ENCODE assay signal across 10 mouse cellular contexts in genomic region chr10:4112611-4113327, GRCm38 (mm10).
A peak's percentile ranks its signal among the peaks of the same experiment; 100 is the strongest.
DNase-seq lines count a peak whose midpoint lies in the region; ATAC-seq and TF ChIP-seq lines count a peak whose summit lies in the region.
"Had no signal": no experiment of that assay in that cellular context is flagged by ENCODE, and none has a peak within 500 bp of the region (broad histone marks: within the 10 kb centered on the region; RNA-seq: fewer than 3 reads in every experiment).

No protein-coding gene starts in this region.

- no peaks in the 10 kb centered on the region for H3K27me3 ChIP-seq in kidney, adult 2 months (replicated peaks; ENCODE audit: control insufficient read depth, insufficient read depth, low read length)
- no peaks in the 10 kb centered on the region for H3K27me3 ChIP-seq in heart, embryonic 10.5 days (ENCODE audit: insufficient read depth, poor library complexity, severe bottlenecking)
- H3K27me3 ChIP-seq in lung, embryonic 16.5 days (ENCODE audit: control insufficient read depth, insufficient read depth, low read depth, low read length), result no peaks in the 10 kb centered on the region
- H3K27me3 ChIP-seq: limb, embryonic 12.5 days had no signal

- WGBS in kidney, adult 2 months, result 61% methylated on average over 17 of the region's 17 CpGs
- 70% methylated on average over 17 of the region's 17 CpGs for WGBS in heart, embryonic 10.5 days
- WGBS in lung, embryonic 16.5 days, result 40% methylated on average over 17 of the region's 17 CpGs

- no peak overlapping the region for H3K4me2 ChIP-seq in lung, embryonic 16.5 days (ENCODE audit: low read depth, low read length)
- H3K4me2 ChIP-seq: limb, embryonic 12.5 days had no signal

- peak; percentile 21 for DNase-seq in kidney, adult 2 months
- no peak for DNase-seq in kidney, postnatal 14 days
- no peak for DNase-seq in heart, embryonic 10.5 days (ENCODE audit: low spot score)
- DNase-seq in layer of hippocampus, postnatal 10 days (ENCODE audit: low spot score in 2 of 2), result no peak
- DNase-seq in layer of hippocampus, adult 9-10 months (ENCODE audit: low spot score), result no peak
- DNase-seq: cerebellum, adult 9-11 months; thymus, postnatal 36 days had no signal

- TF ChIP-seq POLR2A in kidney, adult 2 months (IDR thresholded peaks at IDR 0.05; ENCODE audit: low read depth, low read length), result no peak

- ATAC-seq in lung, embryonic 16.5 days (ENCODE audit: low read depth), result peak; percentile 8

- H3K36me3 ChIP-seq in kidney, adult 2 months (ENCODE audit: control insufficient read depth, insufficient read depth, low read length), result no peaks in the 10 kb centered on the region
- peaks cover 7% of the 10 kb centered on the region; the same call in 1 of the 2 replicates for H3K36me3 ChIP-seq in heart, embryonic 10.5 days
- no peaks in the 10 kb centered on the region for H3K36me3 ChIP-seq in lung, embryonic 16.5 days (ENCODE audit: control insufficient read depth, insufficient read depth, low read length)
- H3K36me3 ChIP-seq: limb, embryonic 12.5 days had no signal

- TF ChIP-seq CTCF in kidney, adult 2 months (conservative IDR thresholded peaks at IDR 0.05; ENCODE audit: insufficient read depth, insufficient read length, low read depth, low read length), result no peak

- peak overlapping the region; percentile 24; the same call in 1 of the 2 replicates for H3K27ac ChIP-seq in kidney, adult 2 months (ENCODE audit: insufficient read depth, low read depth, low read length)
- peak overlapping the region; percentile 99 for H3K27ac ChIP-seq in brown adipose tissue, adult 24 weeks (replicated peaks; ENCODE audit: low read depth, low read length)
- H3K27ac ChIP-seq in heart, embryonic 10.5 days, result peak overlapping the region; percentile 72; the same call in 1 of the 2 replicates
- H3K27ac ChIP-seq in lung, embryonic 16.5 days (ENCODE audit: low read length), result peak overlapping the region; percentile 87
- H3K27ac ChIP-seq: limb, embryonic 12.5 days had no signal

- H3K9me3 ChIP-seq in heart, embryonic 10.5 days, result no peaks in the 10 kb centered on the region
- no peaks in the 10 kb centered on the region for H3K9me3 ChIP-seq in lung, embryonic 16.5 days (ENCODE audit: control insufficient read depth, low read length)
- H3K9me3 ChIP-seq: limb, embryonic 12.5 days had no signal

- H3K4me3 ChIP-seq in kidney, adult 2 months (ENCODE audit: insufficient read depth, low read depth, low read length), result no peak overlapping the region
- no peak overlapping the region for H3K4me3 ChIP-seq in brown adipose tissue, adult 24 weeks (ENCODE audit: insufficient read depth, low read depth, low read length)
- H3K4me3 ChIP-seq in heart, embryonic 10.5 days, result no peak overlapping the region
- H3K4me3 ChIP-seq in lung, embryonic 16.5 days (ENCODE audit: low read length), result no peak overlapping the region
- H3K4me3 ChIP-seq: limb, embryonic 12.5 days had no signal

- H3K4me1 ChIP-seq in kidney, adult 2 months (ENCODE audit: control insufficient read depth, insufficient read depth, low read length), result peaks cover 13% of the 10 kb centered on the region; the same call in 1 of the 2 replicates
- H3K4me1 ChIP-seq in brown adipose tissue, adult 24 weeks (ENCODE audit: control insufficient read depth, insufficient read depth, insufficient read length, low read length), result peaks cover 25% of the 10 kb centered on the region; the same call in 1 of the 2 replicates
- peaks cover 33% of the 10 kb centered on the region for H3K4me1 ChIP-seq in heart, embryonic 10.5 days
- H3K4me1 ChIP-seq in lung, embryonic 16.5 days (replicated peaks; ENCODE audit: control insufficient read depth, insufficient read depth, low read length), result peaks cover 37% of the 10 kb centered on the region

- no peak overlapping the region for H3K9ac ChIP-seq in lung, embryonic 16.5 days (ENCODE audit: low read length)
- H3K9ac ChIP-seq: limb, embryonic 12.5 days had no signal

Comparison
In these comparisons a context has a peak if more than half of its experiments do, and no peak if none do; other contexts are left out.
1. H3K27ac ChIP-seq: peak in every context shown above with its lines; median percentile 99 in brown adipose tissue, adult 24 weeks; 87 in lung, embryonic 16.5 days; 72 in heart, embryonic 10.5 days; 24 in kidney, adult 2 months.